Mouse (Mus musculus) limb, embryonic 13.5 days (tissue): Measurements from ENCODE around the gene Upk1a. TPM values are rescaled to one million over a fixed set of nuclear protein-coding genes. Genes with fewer than 3 reads are reported as not detected.

ENCODE experiments used
- ATAC-seq: fragments of 200-750 bp; cut with Nextera tagmentation; 2 replicates; pipeline ENCODE4 v1.8.0; 2017; ENCODE audit warnings: low read depth, moderate number of reproducible peaks, moderate TSS enrichment; ENCODE audit not compliant: low FRiP score
- H3K27ac ChIP-seq: fragments of 300-500 bp; sonication (generic); 2 replicates; pipeline ENCODE4 v1.5.1; 2015; ENCODE audit warnings: inconsistent platforms, mild to moderate bottlenecking, moderate library complexity
- H3K27me3 ChIP-seq: fragments of 300-500 bp; sonication (generic); 2 replicates; pipeline ENCODE4 v1.6.1; 2015; ENCODE audit warnings: mild to moderate bottlenecking, inconsistent platforms
- H3K36me3 ChIP-seq: fragments of 300-500 bp; sonication (generic); 2 replicates; pipeline ENCODE4 v1.6.1; 2015; ENCODE audit warnings: inconsistent platforms, mild to moderate bottlenecking, moderate library complexity
- H3K4me1 ChIP-seq: fragments of 300-500 bp; sonication (generic); 2 replicates; pipeline ENCODE4 v1.6.1; 2015; ENCODE audit warnings: inconsistent platforms
- H3K4me2 ChIP-seq: fragments of 300-500 bp; sonication (generic); replicated peaks from 2 replicates; pipeline ENCODE4 v1.6.1; 2015; ENCODE audit warnings: inconsistent platforms, mild to moderate bottlenecking, moderate library complexity
- H3K4me3 ChIP-seq: fragments of 300-500 bp; sonication (generic); 2 replicates; pipeline ENCODE4 v1.5.1; 2015; ENCODE audit warnings: moderate library complexity, mild to moderate bottlenecking, inconsistent platforms
- H3K9ac ChIP-seq: fragments of 300-500 bp; sonication (generic); 2 replicates; pipeline ENCODE4 v1.6.1; 2015; ENCODE audit warnings: mild to moderate bottlenecking, inconsistent platforms
- H3K9me3 ChIP-seq: fragments of 300-500 bp; sonication (generic); 2 replicates; pipeline ENCODE4 v1.6.1; 2016; ENCODE audit warnings: inconsistent platforms
- WGBS: fragments of 180-500 bp; shearing (Covaris S2); methylation state at CpG from one replicate; pipeline ENCODE4 v1.1.7; 2015; 5-methylcytosine and 5-hydroxymethylcytosine counted together
- polyA plus RNA-seq: library from polyadenylated mRNA; unstranded; fragments of >200 nt; fragmentation: Nextera tagmentation; extraction: Ambion mirVana; gene quantifications from 2 replicates; pipeline ENCODE4 v1.2.1, GENCODE M21; 2015

Upk1a gene
- polyA plus RNA-seq, 1 experiment from 2014 or later: 1.7 TPM

DNA sequence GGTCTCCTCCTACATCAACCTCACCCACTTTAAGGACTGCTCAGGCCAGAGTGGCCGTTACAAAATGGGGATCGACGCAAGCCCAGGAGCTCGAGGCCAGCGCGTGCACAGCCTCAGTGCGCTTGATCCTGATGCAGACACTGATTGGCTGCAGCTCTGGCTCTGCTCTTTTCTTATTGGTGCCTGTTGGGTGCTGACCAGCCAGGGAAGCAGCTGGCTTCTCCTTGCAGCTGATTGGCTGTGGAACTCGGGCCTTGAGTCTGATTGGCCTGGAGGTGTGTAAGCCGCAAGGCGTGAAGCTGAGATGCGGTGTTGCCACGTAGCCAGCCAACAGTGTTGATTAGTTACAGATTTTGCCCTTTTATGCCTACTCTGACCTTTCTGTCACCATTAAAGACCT is 13.9 kb downstream of the Upk1a start, which contains the start of gene Zbtb32:
TSS of gene Zbtb32 (minus strand) at position 124 of the 400 bp plus-strand sequence.
- no peaks in the 10 kb centered on the region for H3K36me3 ChIP-seq
- no peak within 1 kb of the TSS for H3K4me2 ChIP-seq
- H3K27me3 ChIP-seq: 0 out of 2 replicates have a peak, but pooled peaks cover 6% of the 10 kb centered on the region
- no peaks in the 10 kb centered on the region for H3K9me3 ChIP-seq
- ATAC-seq: no peak
- H3K9ac ChIP-seq: no peak within 1 kb of the TSS
- 87% methylated on average over 12 of the region's 12 CpGs for WGBS
- H3K27ac ChIP-seq: no peak within 1 kb of the TSS
- H3K4me3 ChIP-seq: no peak within 1 kb of the TSS
- no peaks in the 10 kb centered on the region for H3K4me1 ChIP-seq

DNA sequence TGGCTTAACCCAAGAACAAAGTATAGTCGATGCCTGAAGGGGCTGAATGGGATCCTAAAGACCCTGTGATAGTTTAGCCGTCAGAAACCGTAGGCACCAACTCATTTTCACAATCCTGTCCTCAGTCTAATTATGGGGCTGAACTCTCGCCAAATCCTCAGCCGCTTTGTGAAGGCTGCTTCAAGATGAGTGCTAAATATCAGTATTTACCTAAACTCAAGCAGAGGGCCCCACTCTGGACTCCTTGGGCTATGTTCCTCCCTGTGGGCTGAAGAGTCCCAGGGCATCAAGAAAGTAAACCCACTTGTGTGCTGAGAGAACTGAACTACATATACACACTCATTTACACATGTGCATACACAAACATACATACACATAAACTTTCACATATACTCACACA is 15.8 kb downstream of the Upk1a start:
- H3K4me2 ChIP-seq: no peak overlapping the region

DNA sequence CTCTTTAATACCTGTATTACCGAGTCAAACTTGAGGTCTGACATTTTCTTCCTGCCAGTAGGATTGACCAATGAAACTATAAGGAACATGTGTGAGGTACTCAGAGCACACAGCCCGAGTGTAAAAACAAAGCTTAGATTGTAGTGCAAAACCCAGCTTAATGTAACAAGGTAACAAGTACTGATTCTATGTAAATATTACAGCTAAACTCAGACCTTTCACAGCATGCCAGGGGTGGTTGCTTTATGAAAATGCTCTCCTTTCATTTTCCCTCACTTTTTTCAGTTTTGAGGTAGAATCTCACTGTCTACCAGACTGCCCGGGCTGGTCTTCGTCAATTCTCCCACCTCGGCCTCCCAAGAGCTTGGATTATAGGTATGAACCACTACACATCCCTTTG is 16.6 kb downstream of the Upk1a start:
- Histone ChIP-seq H3K27ac (no peak overlapping the region), H3K27me3 (0 out of 2 replicates have a peak, but pooled peaks cover 8% of the 10 kb centered on the region), H3K9ac (no peak overlapping the region), H3K9me3 (no peaks in the 10 kb centered on the region), H3K4me2 (no peak overlapping the region), H3K4me1 (no peaks in the 10 kb centered on the region), H3K36me3 (no peaks in the 10 kb centered on the region), H3K4me3 (no peak overlapping the region)
- no peak for ATAC-seq
- WGBS: 74% methylated on average over 5 of the region's 5 CpGs

More for the DNA sequence above, 15.8 kb downstream of the Upk1a start:
- H3K9ac ChIP-seq: no peak overlapping the region
- H3K27ac ChIP-seq: no peak overlapping the region
- H3K4me3 ChIP-seq: no peak overlapping the region
- no peaks in the 10 kb centered on the region for H3K4me1 ChIP-seq
- no peak for ATAC-seq
- no peaks in the 10 kb centered on the region for H3K36me3 ChIP-seq
- 71% methylated on average over 5 of the region's 5 CpGs for WGBS
- no peaks in the 10 kb centered on the region for H3K9me3 ChIP-seq
- 0 out of 2 replicates have a peak, but pooled peaks cover 8% of the 10 kb centered on the region for H3K27me3 ChIP-seq

DNA sequence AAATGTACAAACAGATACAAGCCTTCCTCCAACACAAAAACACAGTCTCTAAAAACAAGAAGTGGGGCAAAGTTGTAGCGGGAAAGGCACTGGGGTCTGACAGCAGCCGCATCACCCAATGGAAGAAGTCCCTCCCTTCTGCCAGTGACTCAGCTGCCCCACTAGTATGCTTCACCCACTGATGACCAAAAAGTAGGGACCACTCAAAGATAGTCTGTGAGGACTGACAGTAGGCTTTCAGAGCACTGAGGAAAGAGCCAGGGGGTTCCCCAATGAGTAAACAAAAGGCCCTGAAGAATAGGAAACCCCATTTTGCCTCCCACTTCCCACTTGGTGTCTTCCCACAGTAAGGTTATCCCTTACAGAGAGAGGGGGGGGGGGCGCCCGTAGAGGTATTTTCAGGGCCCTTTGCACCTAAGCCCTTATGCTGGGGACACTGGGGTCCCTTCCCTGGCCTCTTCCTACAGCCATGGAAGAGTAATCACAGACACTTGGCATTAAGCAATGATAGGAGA is 18.1 kb downstream of the Upk1a start:
- no peak overlapping the region for H3K4me2 ChIP-seq
- no peak overlapping the region for H3K27ac ChIP-seq
- 62% methylated on average over 4 of the region's 4 CpGs for WGBS
- no peaks in the 10 kb centered on the region for H3K9me3 ChIP-seq
- no peak for ATAC-seq
- H3K4me1 ChIP-seq: peaks cover 8% of the 10 kb centered on the region
- H3K36me3 ChIP-seq: no peaks in the 10 kb centered on the region
- no peak overlapping the region for H3K9ac ChIP-seq
- H3K27me3 ChIP-seq: 0 out of 2 replicates have a peak, but pooled peaks cover 8% of the 10 kb centered on the region
- no peak overlapping the region for H3K4me3 ChIP-seq

DNA sequence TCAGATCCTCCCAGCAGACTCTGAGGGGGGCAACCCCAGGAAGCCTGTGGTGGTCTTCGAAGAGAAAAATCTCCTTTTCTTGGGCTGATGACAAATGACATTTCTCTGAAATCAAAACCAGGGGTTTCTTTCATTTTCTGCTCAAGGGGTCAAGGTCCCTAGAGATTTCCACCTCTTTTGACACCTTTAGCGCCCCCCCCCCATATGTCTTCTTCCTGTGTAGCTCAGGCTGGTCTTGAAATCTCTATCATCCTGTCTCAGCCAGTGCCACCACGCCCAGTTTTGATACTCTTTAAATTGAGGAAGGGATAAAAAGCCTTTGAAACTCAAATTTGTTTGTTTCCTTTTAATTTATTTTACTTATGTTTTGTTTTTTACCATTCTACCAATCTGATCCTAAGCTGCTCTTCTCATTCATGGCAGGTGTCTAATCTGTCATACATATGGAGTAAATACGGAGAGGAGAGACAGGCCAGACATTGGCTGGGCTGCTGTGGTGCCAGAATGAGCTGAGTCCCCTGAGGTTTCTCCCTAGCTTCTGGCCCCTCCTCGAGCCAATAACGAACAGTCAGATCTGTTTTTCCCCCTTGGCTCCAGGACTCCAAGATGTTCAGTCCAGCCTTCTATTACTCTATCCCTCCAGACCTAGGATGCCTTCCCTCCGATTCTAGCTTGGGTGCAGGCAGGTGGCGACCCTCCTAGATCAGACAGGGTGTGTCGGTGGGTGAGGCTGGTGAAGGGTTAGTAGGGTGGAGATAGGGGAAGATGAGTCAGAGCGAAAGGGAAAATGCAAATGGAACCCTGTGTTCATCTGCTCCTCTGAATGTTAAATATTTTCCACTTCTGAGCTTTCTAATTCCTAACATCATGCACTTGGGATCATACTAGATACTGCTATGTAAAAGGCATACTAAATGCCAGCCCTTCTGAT is 18.8 kb downstream of the Upk1a start:
- Histone ChIP-seq H3K4me3 (no peak overlapping the region), H3K9ac (no peak overlapping the region), H3K4me2 (no peak overlapping the region), H3K4me1 (peaks cover 9% of the 10 kb centered on the region), H3K27me3 (0 out of 2 replicates have a peak, but pooled peaks cover 8% of the 10 kb centered on the region), H3K9me3 (no peaks in the 10 kb centered on the region), H3K27ac (no peak overlapping the region), H3K36me3 (no peaks in the 10 kb centered on the region)
- ATAC-seq: no peak
- 76% methylated on average over 10 of the region's 10 CpGs for WGBS

DNA sequence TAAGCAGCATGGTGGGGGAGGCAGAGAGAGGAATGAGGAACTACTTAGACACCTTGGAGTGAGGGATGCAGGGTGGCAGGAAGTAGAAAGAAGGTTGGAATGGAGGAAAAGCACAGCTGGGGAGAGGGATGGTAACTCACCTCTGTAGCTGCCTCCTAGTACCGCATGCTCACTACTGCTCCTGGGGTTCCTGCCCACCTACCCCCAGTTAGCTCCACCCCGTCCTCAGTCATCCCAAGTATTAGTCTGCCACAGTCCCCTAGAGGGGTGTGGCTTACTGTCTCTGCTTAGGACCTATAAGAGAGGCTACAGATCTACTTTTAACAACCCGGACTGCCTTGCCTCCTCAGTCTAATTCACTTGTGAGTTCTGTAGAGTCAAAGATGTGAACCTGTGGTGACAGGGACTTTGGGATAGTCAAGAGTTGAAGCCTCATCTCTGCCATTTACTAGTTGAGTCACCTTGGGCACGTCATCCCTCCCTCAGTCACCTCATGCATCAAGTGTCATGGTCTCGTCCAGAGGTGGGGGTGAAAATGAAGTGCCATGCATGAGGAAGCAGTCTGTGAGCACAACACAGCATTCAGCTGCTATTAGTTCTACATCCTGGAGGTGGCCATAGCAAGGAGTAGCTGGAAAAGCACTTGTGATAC is 19.7 kb downstream of the Upk1a start:
- peaks cover 9% of the 10 kb centered on the region for H3K4me1 ChIP-seq
- H3K9ac ChIP-seq: no peak overlapping the region
- H3K27ac ChIP-seq: no peak overlapping the region
- no peak for ATAC-seq
- no peak overlapping the region for H3K4me3 ChIP-seq
- H3K36me3 ChIP-seq: no peaks in the 10 kb centered on the region
- WGBS: 45% methylated on average over 5 of the region's 5 CpGs
- no peak overlapping the region for H3K4me2 ChIP-seq
- H3K9me3 ChIP-seq: no peaks in the 10 kb centered on the region
- H3K27me3 ChIP-seq: 0 out of 2 replicates have a peak, but pooled peaks cover 8% of the 10 kb centered on the region

DNA sequence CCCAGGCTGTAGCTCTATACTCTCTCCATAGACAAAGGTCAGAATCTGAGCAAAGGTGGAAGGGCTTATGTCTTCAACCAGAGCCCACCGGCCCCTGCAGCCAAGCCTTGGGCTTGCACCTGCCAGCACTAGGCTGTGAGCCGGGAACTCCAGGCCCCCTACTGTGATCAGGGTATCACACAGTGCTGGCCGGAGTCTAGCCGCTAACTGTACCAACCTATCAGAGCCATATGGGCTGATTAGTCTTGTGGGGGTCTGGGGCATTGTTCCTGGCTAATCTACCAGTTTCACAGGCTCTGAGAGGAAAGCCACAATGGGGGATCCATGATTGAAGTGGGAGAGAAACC is 21.1 kb downstream of the Upk1a start:
- Histone ChIP-seq H3K4me3 (no peak overlapping the region), H3K4me1 (peaks cover 20% of the 10 kb centered on the region), H3K36me3 (peaks cover 3% of the 10 kb centered on the region), H3K27ac (no peak overlapping the region), H3K9me3 (no peaks in the 10 kb centered on the region), H3K9ac (peak overlapping the region; percentile 45; the same call in 1 of the 2 replicates), H3K27me3 (0 out of 2 replicates have a peak, but pooled peaks cover 8% of the 10 kb centered on the region), H3K4me2 (no peak overlapping the region)
- ATAC-seq: no peak
- 54% methylated on average over 4 of the region's 4 CpGs for WGBS

DNA sequence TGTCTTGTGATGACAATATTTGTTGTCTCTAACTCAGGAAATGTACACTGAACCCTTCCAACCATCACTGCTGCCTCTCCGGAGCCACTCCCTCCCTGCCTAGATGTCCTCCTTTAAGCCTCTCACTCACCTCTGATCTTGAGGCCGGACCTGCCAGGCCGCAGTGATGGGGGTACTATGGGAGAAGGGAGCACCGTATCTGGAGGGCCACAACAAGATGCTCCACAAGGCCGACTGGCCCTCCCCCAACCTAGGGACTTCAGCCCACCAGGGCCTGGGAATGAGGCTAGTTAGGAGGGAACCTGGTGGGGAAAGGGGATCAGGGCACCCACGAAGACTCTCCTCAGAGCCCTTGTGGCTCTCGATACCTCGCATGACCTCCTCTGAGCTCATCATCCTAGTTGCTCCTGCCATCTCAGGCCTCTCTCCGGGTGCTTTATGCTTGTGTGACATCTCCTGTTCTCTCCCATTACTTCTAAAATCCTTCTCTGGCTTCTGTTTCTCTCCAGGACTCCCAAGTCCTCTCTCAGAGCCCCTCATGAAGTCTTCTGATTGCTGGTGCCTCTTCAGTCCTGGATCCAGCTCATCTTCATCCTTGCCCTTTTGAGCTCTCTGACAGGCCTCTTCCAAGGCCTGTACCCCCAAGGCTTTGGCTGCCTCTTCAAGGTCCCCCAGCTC is 21.6 kb downstream of the Upk1a start:
- ATAC-seq: no peak
- no peak overlapping the region for H3K27ac ChIP-seq
- 0 out of 2 replicates have a peak, but pooled peaks cover 8% of the 10 kb centered on the region for H3K27me3 ChIP-seq
- peaks cover 22% of the 10 kb centered on the region for H3K4me1 ChIP-seq
- peaks cover 8% of the 10 kb centered on the region for H3K36me3 ChIP-seq
- 83% methylated on average over 9 of the region's 9 CpGs for WGBS
- no peaks in the 10 kb centered on the region for H3K9me3 ChIP-seq
- no peak overlapping the region for H3K4me3 ChIP-seq
- no peak overlapping the region for H3K4me2 ChIP-seq
- peak overlapping the region; percentile 45; the same call in 1 of the 2 replicates for H3K9ac ChIP-seq

DNA sequence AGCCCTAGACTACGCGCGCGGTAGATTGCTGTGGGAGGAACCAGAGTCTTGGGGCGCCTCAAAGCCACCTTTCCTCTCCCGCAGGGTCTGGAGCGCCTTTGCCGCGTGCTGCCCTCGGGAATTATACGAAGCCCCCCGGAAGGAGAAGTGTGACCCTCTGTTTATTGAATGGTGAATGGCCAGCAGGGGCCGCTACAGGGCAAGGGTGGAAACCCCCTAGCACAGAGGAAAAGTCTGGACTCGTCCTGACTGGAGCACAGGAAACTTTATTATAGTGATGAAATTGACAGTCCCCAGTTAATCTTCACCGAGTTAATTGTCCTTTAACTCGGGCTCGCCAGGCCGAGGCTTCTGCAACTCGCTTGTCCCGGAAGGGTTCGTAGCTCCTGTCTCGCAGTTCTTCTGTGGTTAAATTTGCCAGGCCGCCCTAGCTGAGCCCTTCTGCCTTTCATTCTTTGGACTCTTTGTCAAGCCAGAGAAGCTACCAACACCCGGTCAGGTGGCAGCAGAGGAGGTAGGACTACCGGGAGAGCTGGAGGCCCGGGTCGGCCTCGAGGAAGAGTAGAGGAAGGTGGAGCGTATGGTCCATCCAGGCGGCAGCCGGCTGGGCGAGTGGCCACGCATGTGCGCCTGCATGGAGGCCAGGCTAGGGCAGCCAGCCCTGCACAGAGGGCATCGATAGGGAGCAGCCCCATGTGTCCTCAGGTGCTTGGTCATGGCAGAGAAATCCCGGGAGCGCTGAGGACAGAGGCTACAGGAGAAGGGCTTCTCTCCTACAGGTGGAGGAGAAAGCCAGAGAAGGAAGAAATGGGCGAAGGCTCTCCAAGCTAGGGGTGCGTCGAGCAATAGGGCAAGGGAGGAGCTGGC is 23.0 kb downstream of the Upk1a start:
- Histone ChIP-seq H3K9ac (peak overlapping the region; percentile 99), H3K4me3 (peak overlapping the region; percentile 97), H3K27ac (peak overlapping the region; percentile 93), H3K4me2 (peak overlapping the region; percentile 76), H3K27me3 (0 out of 2 replicates have a peak, but pooled peaks cover 5% of the 10 kb centered on the region), H3K9me3 (no peaks in the 10 kb centered on the region), H3K36me3 (peaks cover 22% of the 10 kb centered on the region), H3K4me1 (peaks cover 22% of the 10 kb centered on the region)
- peak; percentile 55 for ATAC-seq
- 24% methylated on average over 40 of the region's 40 CpGs for WGBS

DNA sequence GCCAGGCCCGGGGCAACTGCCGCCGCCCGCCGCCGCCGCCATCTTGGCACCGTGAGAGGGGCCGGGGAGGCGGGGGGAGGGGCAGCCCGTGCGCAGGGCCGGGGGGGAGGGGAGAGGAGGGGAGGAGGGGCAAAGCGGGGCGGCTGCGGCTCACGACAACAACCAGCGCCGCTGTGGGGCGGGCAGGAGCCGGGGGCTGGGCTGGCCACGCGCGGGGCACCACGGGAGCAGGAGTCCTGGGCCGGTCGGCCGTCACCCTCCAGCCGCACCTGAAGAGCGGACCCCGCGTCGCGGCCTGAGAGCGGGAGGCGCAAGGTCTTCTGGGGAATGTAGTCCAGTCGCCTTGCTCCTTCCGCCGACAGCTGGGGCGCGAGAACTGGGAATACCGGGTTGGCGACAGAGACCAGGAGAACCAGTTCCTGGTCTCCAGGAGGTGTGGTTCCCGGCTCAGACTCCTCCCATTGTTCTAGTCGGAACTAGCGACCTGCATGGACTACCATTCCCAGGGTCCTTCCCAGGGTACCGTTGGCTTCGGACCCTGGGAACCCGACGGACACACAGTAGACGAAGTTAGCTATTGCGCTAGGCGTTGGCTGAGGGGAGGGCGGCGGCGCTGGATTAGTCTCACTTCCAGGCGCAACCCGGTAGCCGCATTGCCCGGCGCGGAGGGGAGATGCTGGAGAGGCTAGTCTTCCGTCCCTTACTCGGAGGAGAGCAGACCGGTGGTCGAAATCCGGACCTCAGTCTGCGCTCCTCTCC is 23.8 kb downstream of the Upk1a start, which contains the start of gene Kmt2b:
TSS of gene Kmt2b (minus strand) at position 51 of the 759 bp plus-strand sequence.
- Histone ChIP-seq H3K27ac (peak within 1 kb of the TSS; percentile 93), H3K9ac (peak within 1 kb of the TSS; percentile 99), H3K4me2 (peak within 1 kb of the TSS; percentile 96), H3K9me3 (no peaks in the 10 kb centered on the region), H3K27me3 (0 out of 2 replicates have a peak, but pooled peaks cover 2% of the 10 kb centered on the region), H3K4me1 (peaks cover 22% of the 10 kb centered on the region), H3K4me3 (peak within 1 kb of the TSS; percentile 97), H3K36me3 (peaks cover 30% of the 10 kb centered on the region)
- peak; percentile 96 for ATAC-seq
- WGBS: 2% methylated on average over 59 of the region's 68 CpGs
